Mouse (Mus musculus) kidney, embryonic 16.5 days (tissue): ENCODE measurements around the gene Trpt1. TPM values are rescaled to one million over a fixed set of nuclear protein-coding genes. Genes with fewer than 3 reads are reported as not detected.

Experiments used
- ATAC-seq: fragments of 200-750 bp; cut with Nextera tagmentation; 2 replicates; pipeline ENCODE4 v1.8.0; 2017; ENCODE audit warnings: moderate TSS enrichment; ENCODE audit not compliant: low FRiP score, low TSS enrichment
- H3K27ac ChIP-seq: fragments of 300-500 bp; sonication (generic); 2 replicates; pipeline ENCODE4 v1.5.1; 2014; ENCODE audit warnings: low read length
- H3K27me3 ChIP-seq: fragments of 300-500 bp; sonication (generic); 2 replicates; pipeline ENCODE4 v1.6.1; 2014; ENCODE audit warnings: low read length, control low read depth, mixed read lengths; ENCODE audit not compliant: insufficient read depth
- H3K36me3 ChIP-seq: fragments of 300-500 bp; sonication (generic); 2 replicates; pipeline ENCODE4 v1.6.1; 2014; ENCODE audit warnings: low read length, control low read depth, mixed read lengths; ENCODE audit not compliant: insufficient read depth
- H3K4me1 ChIP-seq: fragments of 300-500 bp; sonication (generic); 2 replicates; pipeline ENCODE4 v1.6.1; 2014; ENCODE audit warnings: low read length, control low read depth, mixed read lengths; ENCODE audit not compliant: insufficient read depth
- H3K4me2 ChIP-seq: fragments of 300-500 bp; sonication (generic); replicated peaks from 2 replicates; pipeline ENCODE4 v1.6.1; 2014; ENCODE audit warnings: low read depth, low read length
- H3K4me3 ChIP-seq: fragments of 300-500 bp; sonication (generic); 2 replicates; pipeline ENCODE4 v1.5.1; 2014; ENCODE audit warnings: mild to moderate bottlenecking, low read length
- H3K9ac ChIP-seq: fragments of 300-500 bp; sonication (generic); replicated peaks from 2 replicates; pipeline ENCODE4 v1.6.1; 2014; ENCODE audit warnings: low read length
- H3K9me3 ChIP-seq: fragments of 300-500 bp; sonication (generic); 2 replicates; pipeline ENCODE4 v1.6.1; 2016; ENCODE audit warnings: low read length, control low read depth
- WGBS: fragments of 180-500 bp; shearing (Covaris S2); extraction: QIAGEN DNeasy Blood & Tissue Kit; methylation state at CpG from one replicate; pipeline ENCODE4 v1.1.7; 2014; 5-methylcytosine and 5-hydroxymethylcytosine counted together
- polyA plus RNA-seq: library from polyadenylated mRNA; unstranded; fragments of >200 nt; fragmentation: Nextera tagmentation; extraction: Ambion mirVana; gene quantifications from 2 replicates; pipeline ENCODE4 v1.2.1, GENCODE M21; 2015

Trpt1 gene
- polyA plus RNA-seq, 1 experiment from 2014 or later, result 13.1 TPM

DNA sequence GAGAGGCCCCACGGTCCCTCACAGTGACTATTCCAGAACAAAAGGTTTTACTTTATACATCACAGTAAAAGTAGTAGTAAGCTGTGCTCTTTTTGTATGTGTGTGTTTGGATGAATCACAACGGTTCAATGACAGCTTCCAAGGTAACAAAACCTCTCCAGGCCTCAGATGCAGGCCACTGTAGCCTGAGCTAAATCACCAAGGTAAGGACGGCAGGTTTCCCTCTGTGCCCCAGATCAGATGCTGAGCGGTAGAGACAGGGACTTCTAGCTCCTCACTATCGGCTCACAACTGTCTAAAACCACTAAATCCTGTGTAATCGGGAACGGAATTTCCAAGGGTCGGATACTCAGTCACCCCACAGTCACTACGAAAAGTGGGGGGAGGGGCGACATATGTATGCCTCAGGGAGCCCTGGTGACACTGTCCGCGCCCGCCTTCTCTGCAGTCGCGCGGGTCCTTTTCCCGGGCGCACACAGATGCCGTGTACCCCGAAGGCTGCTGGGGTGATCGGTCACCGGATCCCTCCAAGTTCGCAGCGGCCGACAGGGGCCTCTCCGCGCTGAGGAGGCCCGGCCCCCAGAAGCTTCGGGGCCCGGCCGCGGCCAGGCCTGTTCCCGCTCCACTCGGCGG is 43.3 kb downstream of the Trpt1 start:
- H3K4me2 ChIP-seq, result peak overlapping the region; percentile 88
- H3K27me3 ChIP-seq, result no peaks in the 10 kb centered on the region
- under 1% methylated on average over 35 of the region's 35 CpGs for WGBS
- peaks cover 19% of the 10 kb centered on the region; the same call in 1 of the 2 replicates for H3K4me1 ChIP-seq
- peak overlapping the region; percentile 94 for H3K4me3 ChIP-seq
- ATAC-seq, result peak; percentile 8
- H3K36me3 ChIP-seq, result peaks cover 11% of the 10 kb centered on the region
- peak overlapping the region; percentile 96 for H3K9ac ChIP-seq
- H3K27ac ChIP-seq, result peak overlapping the region; percentile 83
- no peaks in the 10 kb centered on the region for H3K9me3 ChIP-seq

- peak; percentile 99 for ATAC-seq
- Histone ChIP-seq H3K4me1 (peaks cover 19% of the 10 kb centered on the region; the same call in 1 of the 2 replicates), H3K9me3 (no peaks in the 10 kb centered on the region), H3K27me3 (no peaks in the 10 kb centered on the region), H3K9ac (peak within 1 kb of the TSS; percentile 96), H3K4me2 (peak within 1 kb of the TSS; percentile 88), H3K27ac (peak within 1 kb of the TSS; percentile 91), H3K4me3 (peak within 1 kb of the TSS; percentile 94), H3K36me3 (peaks cover 5% of the 10 kb centered on the region)
- WGBS, result under 1% methylated on average over 49 of the region's 49 CpGs
These were observed 44.1 kb downstream of the Trpt1 start, which contains the start of gene Stip1 for GRCm38 (mm10) chr19:7039841-7040636. Gene Stip1 (minus strand): TSS chr19:7039967.

DNA sequence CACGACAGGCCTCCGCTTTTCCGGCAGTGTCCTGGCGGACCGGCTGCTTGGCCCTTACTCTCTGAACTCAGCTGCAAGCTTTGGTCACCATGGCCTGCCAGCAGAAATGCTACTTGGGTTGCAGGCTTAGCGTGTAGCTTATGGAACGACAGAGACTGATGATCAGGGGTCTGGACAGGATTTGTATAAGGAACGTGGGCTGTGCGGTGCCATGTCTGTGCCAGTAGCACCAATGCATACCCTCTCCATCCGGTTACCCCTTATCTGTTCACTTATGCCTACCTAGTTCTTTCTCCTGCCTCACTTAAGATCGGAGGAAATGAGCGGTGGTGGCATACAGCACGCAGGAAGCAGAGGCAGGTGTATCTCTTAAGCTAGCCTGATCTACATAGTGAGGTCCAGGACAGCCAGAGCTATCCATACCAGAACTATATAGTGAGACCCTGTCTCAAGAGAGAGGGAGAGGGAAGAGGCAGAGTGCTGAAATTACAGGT is 44.8 kb downstream of the Trpt1 start:
- H3K36me3 ChIP-seq, result no peaks in the 10 kb centered on the region
- peak overlapping the region; percentile 91 for H3K27ac ChIP-seq
- H3K4me2 ChIP-seq, result peak overlapping the region; percentile 72
- 21% methylated on average over 13 of the region's 13 CpGs for WGBS
- H3K4me1 ChIP-seq, result peaks cover 19% of the 10 kb centered on the region; the same call in 1 of the 2 replicates
- ATAC-seq, result peak; percentile 1
- peak overlapping the region; percentile 60 for H3K4me3 ChIP-seq
- H3K9ac ChIP-seq, result peak overlapping the region; percentile 81
- no peaks in the 10 kb centered on the region for H3K27me3 ChIP-seq
- no peaks in the 10 kb centered on the region for H3K9me3 ChIP-seq

DNA sequence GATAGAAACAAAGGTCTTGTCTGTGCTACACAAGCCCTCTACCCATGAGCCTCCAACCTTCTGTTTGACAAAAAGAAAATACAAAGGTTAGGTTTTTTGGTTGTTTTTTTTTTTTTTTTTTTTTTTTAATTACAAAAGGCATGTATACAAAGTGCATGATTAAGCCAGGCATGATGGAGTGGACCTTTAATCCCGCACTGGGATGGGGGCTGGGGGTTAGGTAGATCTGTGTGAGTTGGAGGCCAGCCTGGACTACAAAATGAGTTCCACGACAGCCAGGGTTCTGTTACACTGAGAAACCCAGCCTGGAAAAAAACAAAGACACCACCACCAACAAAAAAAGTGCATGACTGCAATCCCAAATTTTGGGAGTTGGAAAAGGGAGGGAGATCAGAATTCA is 45.2 kb downstream of the Trpt1 start:
- H3K4me1 ChIP-seq, result peaks cover 19% of the 10 kb centered on the region; the same call in 1 of the 2 replicates
- no peak overlapping the region for H3K27ac ChIP-seq
- no peak for ATAC-seq
- peak overlapping the region; percentile 81; the same call in 1 of the 2 replicates for H3K9ac ChIP-seq
- H3K4me2 ChIP-seq, result no peak overlapping the region; the same call in 1 of the 2 replicates
- no peaks in the 10 kb centered on the region for H3K9me3 ChIP-seq
- H3K36me3 ChIP-seq, result no peaks in the 10 kb centered on the region
- 90% methylated on average over 2 of the region's 2 CpGs for WGBS
- peak overlapping the region; percentile 60; the same call in 1 of the 2 replicates for H3K4me3 ChIP-seq
- no peaks in the 10 kb centered on the region for H3K27me3 ChIP-seq

DNA sequence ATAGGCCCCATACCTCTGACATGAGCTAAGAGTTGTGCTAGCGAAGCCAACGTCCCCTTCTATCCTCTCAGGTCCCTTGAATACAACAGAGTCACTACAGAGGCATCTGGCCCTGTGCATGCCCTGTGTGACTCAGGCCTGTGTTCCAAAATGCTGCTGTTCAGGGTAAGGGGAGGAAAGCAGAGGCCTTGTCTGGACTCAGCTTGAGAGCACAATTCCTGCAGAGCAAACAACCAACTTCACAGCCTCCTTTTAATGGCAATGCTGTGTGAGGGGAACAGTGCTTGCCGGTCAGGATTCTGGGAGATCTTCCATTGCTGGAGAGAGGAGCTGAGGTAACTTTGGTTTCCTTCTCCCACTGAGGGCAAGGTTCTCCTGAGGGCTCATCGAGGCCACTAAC is 48.3 kb downstream of the Trpt1 start:
- ATAC-seq, result no peak
- 51% methylated on average over 4 of the region's 4 CpGs for WGBS
- H3K27me3 ChIP-seq, result no peaks in the 10 kb centered on the region
- H3K4me1 ChIP-seq, result peaks cover 5% of the 10 kb centered on the region; the same call in 1 of the 2 replicates
- no peak overlapping the region for H3K4me2 ChIP-seq
- H3K27ac ChIP-seq, result no peak overlapping the region
- no peaks in the 10 kb centered on the region for H3K9me3 ChIP-seq
- H3K9ac ChIP-seq, result no peak overlapping the region
- H3K36me3 ChIP-seq, result no peaks in the 10 kb centered on the region
- no peak overlapping the region for H3K4me3 ChIP-seq

GRCm38 (mm10) chr19:7044706-7045105 is 48.8 kb downstream of the Trpt1 start:
- H3K27me3 ChIP-seq, result no peaks in the 10 kb centered on the region
- H3K9me3 ChIP-seq, result no peaks in the 10 kb centered on the region
- no peak overlapping the region for H3K4me2 ChIP-seq
- WGBS, result 24% methylated on average over 4 of the region's 4 CpGs
- no peak overlapping the region for H3K4me3 ChIP-seq
- H3K9ac ChIP-seq, result no peak overlapping the region
- no peak overlapping the region for H3K27ac ChIP-seq
- no peak for ATAC-seq
- no peaks in the 10 kb centered on the region for H3K36me3 ChIP-seq
- peaks cover 5% of the 10 kb centered on the region; the same call in 1 of the 2 replicates for H3K4me1 ChIP-seq

Other genes starting within 250 kb of the Trpt1 start
- gene Rps6ka4, start 155.5 kb upstream of the Trpt1 start, polyA plus RNA-seq, result 27.1 and 28.3 TPM in 2 replicates
- 0.74 and 0.75 TPM in 2 replicates for gene Ccdc88b, start 137.9 kb upstream of the Trpt1 start, polyA plus RNA-seq
- gene Trmt112, start 86.4 kb upstream of the Trpt1 start, polyA plus RNA-seq, result 141 and 145 TPM in 2 replicates
- 325 and 350 TPM in 2 replicates for gene Prdx5, start 86.0 kb upstream of the Trpt1 start, polyA plus RNA-seq
- 18.0 and 19.4 TPM in 2 replicates for gene Esrra, start 74.3 kb upstream of the Trpt1 start, polyA plus RNA-seq
- gene Catsperz, start 70.8 kb upstream of the Trpt1 start, polyA plus RNA-seq, result 3.4 and 3.7 TPM in 2 replicates
- gene Kcnk4, start 61.6 kb upstream of the Trpt1 start, polyA plus RNA-seq, result 0.42 and 0.71 TPM in 2 replicates
- 71.2 and 86.6 TPM in 2 replicates for gene Bad, start 54.3 kb upstream of the Trpt1 start, polyA plus RNA-seq
- 29.5 and 30.4 TPM in 2 replicates for gene Gpr137, start 53.7 kb upstream of the Trpt1 start, polyA plus RNA-seq
- 51.5 and 53.8 TPM in 2 replicates for gene Ppp1r14b, start 21.2 kb upstream of the Trpt1 start, polyA plus RNA-seq
- 44.1 and 48.8 TPM in 2 replicates for gene Plcb3, start 19.7 kb upstream of the Trpt1 start, polyA plus RNA-seq
- 139 and 150 TPM in 2 replicates for gene Fkbp2, start 15.6 kb upstream of the Trpt1 start, polyA plus RNA-seq
- 25.1 and 37.3 TPM in 2 replicates for gene Vegfb, start 8.5 kb upstream of the Trpt1 start, polyA plus RNA-seq
- 26.8 and 27.3 TPM in 2 replicates for gene Dnajc4, start 3.6 kb upstream of the Trpt1 start, polyA plus RNA-seq
- gene Nudt22, start within 50 bp of the Trpt1 start, polyA plus RNA-seq, result 30.9 and 35.0 TPM in 2 replicates
- gene Fermt3, start 23.3 kb downstream of the Trpt1 start, polyA plus RNA-seq, result 5.7 and 6.4 TPM in 2 replicates
- gene Stip1, start 43.8 kb downstream of the Trpt1 start, polyA plus RNA-seq, result 305 and 314 TPM in 2 replicates
- gene Macrod1, start 60.7 kb downstream of the Trpt1 start, polyA plus RNA-seq, result 15.6 and 16.4 TPM in 2 replicates
- gene Flrt1, start 109.6 kb downstream of the Trpt1 start, polyA plus RNA-seq, result 5.4 and 6.8 TPM in 2 replicates
- 231 and 241 TPM in 2 replicates for gene Otub1, start 210.2 kb downstream of the Trpt1 start, polyA plus RNA-seq
- 1,116 and 1,175 TPM in 2 replicates for gene Cox8a, start 221.5 kb downstream of the Trpt1 start, polyA plus RNA-seq
- gene Naa40, start 245.1 kb downstream of the Trpt1 start, polyA plus RNA-seq, result 81.4 and 88.0 TPM in 2 replicates